Mouse (Mus musculus): ENCODE measurements at regions not wholly inside any gene's neighbourhood (a gene's known extent, or its start where the extent isn't known, plus 50 kb on each side); places are given as distances from the start of the nearest gene placed in this dataset.

DNA sequence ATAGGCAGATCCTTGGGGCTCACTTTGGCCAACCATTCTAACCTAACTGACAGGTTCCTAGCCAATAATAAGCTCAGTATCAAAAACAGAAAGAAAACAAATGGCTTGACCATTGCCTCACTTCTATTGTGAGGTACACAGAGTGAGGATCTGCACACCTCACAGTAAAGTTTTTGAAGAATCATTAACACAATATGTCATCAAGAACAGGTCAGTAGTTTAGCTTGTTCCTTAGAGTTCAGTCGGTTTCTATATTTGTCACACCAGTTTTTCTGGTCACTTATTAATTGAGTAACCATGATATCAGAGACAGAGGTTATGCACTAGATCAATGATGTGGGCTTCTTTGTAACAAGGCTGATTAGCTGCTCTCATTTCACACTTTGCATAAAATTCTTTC is 53.4 kb upstream of the Olfr1320 start:
- TF ChIP-seq EP300 (IDR thresholded peaks at IDR 0.05; ENCODE audit: low read depth) (no peak), CTCF (IDR thresholded peaks at IDR 0.05; ENCODE audit: low read depth) (no peak)
- Histone ChIP-seq H3K4me2 (ENCODE audit: low read depth, low read length) (no peak overlapping the region), H3K36me3 (replicated peaks; ENCODE audit: insufficient read depth, low read length) (no peaks in the 10 kb centered on the region), H3K4me1 (ENCODE audit: insufficient read depth) (no peaks in the 10 kb centered on the region), H3K9ac (replicated peaks) (no peak overlapping the region), H3K27ac (ENCODE audit: low read depth) (no peak overlapping the region), H3K27me3 (ENCODE audit: insufficient read depth, low read length) (no peaks in the 10 kb centered on the region), H3K4me3 (ENCODE audit: low read depth, low read length) (no peak overlapping the region), H3K9me3 (ENCODE audit: low read length) (no peaks in the 10 kb centered on the region)
- DNase-seq, result no peak
- ATAC-seq, result peak; percentile 94
- WGBS (ENCODE audit: insufficient replicate concordance), result 48% methylated on average over 1 of the region's 1 CpGs

DNA sequence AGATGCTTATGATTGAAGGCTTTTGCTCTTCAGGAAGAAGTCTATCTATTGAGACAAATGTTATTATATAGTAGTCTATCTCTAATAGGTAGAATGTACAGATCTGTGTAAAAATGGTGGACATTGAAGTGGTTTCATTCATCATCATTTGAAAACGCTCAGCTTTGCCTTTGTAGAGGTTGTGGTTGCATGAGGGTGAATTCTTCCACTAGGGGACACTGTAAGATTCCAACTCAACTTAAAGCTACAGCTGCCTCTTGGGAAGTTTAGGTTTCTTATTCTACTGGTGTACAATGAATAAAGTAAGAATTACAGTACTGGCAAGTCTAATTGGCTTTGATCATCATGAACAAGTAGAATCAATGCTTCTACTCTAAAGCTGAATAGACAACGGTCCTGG is 52.6 kb upstream of the Olfr1320 start:
- TF ChIP-seq EP300 (IDR thresholded peaks at IDR 0.05; ENCODE audit: low read depth) (no peak), CTCF (IDR thresholded peaks at IDR 0.05; ENCODE audit: low read depth) (peak; percentile 29)

More for the DNA sequence above, 52.6 kb upstream of the Olfr1320 start:
- no peaks in the 10 kb centered on the region for H3K36me3 ChIP-seq (replicated peaks; ENCODE audit: insufficient read depth, low read length)
- no peak overlapping the region for H3K4me3 ChIP-seq (ENCODE audit: low read depth, low read length)
- no peak overlapping the region for H3K9ac ChIP-seq (replicated peaks)
- no peaks in the 10 kb centered on the region for H3K4me1 ChIP-seq (ENCODE audit: insufficient read depth)
- ATAC-seq, result no peak
- 68% methylated on average over 2 of the region's 2 CpGs for WGBS (ENCODE audit: insufficient replicate concordance)
- H3K27ac ChIP-seq (ENCODE audit: low read depth), result no peak overlapping the region
- H3K9me3 ChIP-seq (ENCODE audit: low read length), result no peaks in the 10 kb centered on the region
- DNase-seq, result no peak
- H3K4me2 ChIP-seq (ENCODE audit: low read depth, low read length), result no peak overlapping the region
- H3K27me3 ChIP-seq (ENCODE audit: insufficient read depth, low read length), result no peaks in the 10 kb centered on the region

Data from liver, postnatal 0 days (tissue).